Comparison of ENCODE assay signal across 27 mouse cellular contexts in the genomic region with DNA sequence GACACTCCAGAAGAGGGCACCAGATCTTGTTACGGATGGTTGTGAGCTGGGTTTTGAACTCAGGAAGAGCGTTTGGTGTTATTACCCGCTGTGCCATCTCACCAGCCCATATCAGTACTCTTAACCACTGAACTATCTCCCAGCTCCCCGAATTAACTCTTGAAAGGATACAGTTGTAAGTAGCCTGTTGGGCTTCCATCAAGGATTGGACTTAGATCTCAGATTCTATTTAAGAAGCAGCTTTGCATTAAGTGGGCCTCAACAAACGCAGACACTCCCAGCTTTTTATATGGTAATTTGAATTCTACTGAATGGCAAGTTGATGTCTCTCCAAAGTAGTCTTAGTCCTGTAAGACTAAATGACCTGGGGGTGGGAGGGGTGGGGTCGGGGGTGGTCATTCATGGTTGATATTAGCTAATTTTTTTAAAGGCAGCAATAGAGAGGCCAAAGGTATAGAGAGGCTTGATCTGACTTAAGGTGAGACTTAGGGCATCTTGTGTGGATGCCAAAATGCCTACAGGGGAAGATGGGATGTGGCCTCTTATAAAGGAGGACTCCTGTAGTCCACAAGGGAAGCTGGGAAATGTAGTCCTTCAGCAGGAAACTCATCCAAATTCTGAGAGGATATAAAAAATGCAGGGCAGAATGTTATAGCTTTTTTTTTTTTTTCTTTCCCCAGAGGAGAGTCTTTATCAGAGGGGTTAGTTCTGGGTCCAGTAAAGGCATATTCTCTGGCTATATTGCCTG. TPM values are rescaled to one million over a fixed set of nuclear protein-coding genes. Genes with fewer than 3 reads are reported as not detected.
"Had no signal": no experiment of that assay in that cellular context is flagged by ENCODE, and none has a peak within 500 bp of the region (broad histone marks: within the 10 kb centered on the region; RNA-seq: fewer than 3 reads in every experiment).

No protein-coding gene starts in this region.

- DNase-seq: lung, adult 18-20 months; lung, embryonic 14.5 days; lung, postnatal 10 days; lung, postnatal 4 days; midbrain, embryonic 14.5 days; retina, postnatal 1 day; right cerebral cortex, adult 18-20 months; right cerebral cortex, postnatal 25 days; right cerebral cortex, postnatal 4 days; spleen, adult 18-20 months; thymus, adult 18-20 months; thymus, postnatal 14 days; thymus, postnatal 36 days had no signal

- H3K27me3 ChIP-seq: midbrain, embryonic 12.5 days; neural tube, embryonic 13.5 days; neural tube, embryonic 15.5 days had no signal

- H3K36me3 ChIP-seq: midbrain, embryonic 10.5 days; midbrain, embryonic 12.5 days; neural tube, embryonic 13.5 days; neural tube, embryonic 15.5 days had no signal

- H3K4me3 ChIP-seq: midbrain, embryonic 10.5 days; midbrain, embryonic 12.5 days; myocyte; neural tube, embryonic 13.5 days; neural tube, embryonic 15.5 days had no signal

- H3K4me1 ChIP-seq: midbrain, embryonic 12.5 days; neural tube, embryonic 13.5 days; neural tube, embryonic 15.5 days had no signal

- H3K4me2 ChIP-seq: lung, embryonic 14.5 days; midbrain, embryonic 12.5 days; neural tube, embryonic 13.5 days; neural tube, embryonic 15.5 days had no signal

- H3K9me3 ChIP-seq: midbrain, embryonic 10.5 days; midbrain, embryonic 12.5 days; neural tube, embryonic 15.5 days had no signal

- H3K9ac ChIP-seq: lung, embryonic 14.5 days; midbrain, embryonic 12.5 days; neural tube, embryonic 13.5 days; neural tube, embryonic 15.5 days had no signal

- ATAC-seq: midbrain, embryonic 16.5 days had no signal

- H3K27ac ChIP-seq: midbrain, embryonic 10.5 days; midbrain, embryonic 12.5 days; neural tube, embryonic 13.5 days; neural tube, embryonic 15.5 days had no signal

RNA-seq across cellular contexts. Expression of a gene that starts 14.1 kb away (rescaled TPM):
- total RNA-seq: megakaryocyte, adult 5-6 weeks; megakaryocyte-erythroid progenitor cell, adult 5-6 weeks had no signal
- polyA plus RNA-seq: lung, embryonic 14.5 days; lung, embryonic 16.5 days; midbrain, embryonic 10.5 days; midbrain, embryonic 12.5 days; midbrain, embryonic 14.5 days; midbrain, embryonic 16.5 days; myocyte; neural tube, embryonic 11.5 days; neural tube, embryonic 13.5 days; neural tube, embryonic 15.5 days; small intestine, adult 2 months; stomach, embryonic 14.5 days; stomach, embryonic 16.5 days; thymus, postnatal 0 days had no signal
